8 mouse cellular contexts compared by ENCODE assay signal in genomic region chr11:87578963-87579601, GRCm38 (mm10). TPM values are rescaled to one million over a fixed set of nuclear protein-coding genes. Genes with fewer than 3 reads are reported as not detected.
A peak's percentile ranks its signal among the peaks of the same experiment; 100 is the strongest.
DNase-seq lines count a peak whose midpoint lies in the region; ATAC-seq lines count a peak whose summit lies in the region.

No protein-coding gene starts in this region.

- peak overlapping the region; percentile 77 for H3K4me2 ChIP-seq in heart, embryonic 14.5 days (ENCODE audit: low read length)

- peak overlapping the region in 1 of 2 experiments; percentile 65; a peak in 2 of 4 replicates for H3K27ac ChIP-seq in heart, embryonic 14.5 days (replicated peaks in 1 of 2; ENCODE audit: control insufficient read depth in 1 of 2, insufficient read depth in 1 of 2, low read depth in 2 of 2, low read length in 2 of 2)

- no peaks in the 10 kb centered on the region for H3K36me3 ChIP-seq in heart, embryonic 14.5 days (ENCODE audit: control insufficient read depth, insufficient read depth, low read length)

- peak overlapping the region; percentile 66 for H3K9ac ChIP-seq in heart, embryonic 14.5 days (ENCODE audit: low read length)

- H3K4me3 ChIP-seq in heart, embryonic 14.5 days (ENCODE audit: control insufficient read depth in 1 of 2, insufficient read depth in 1 of 2, low read depth in 1 of 2, low read length in 2 of 2), result peak overlapping the region; percentile 46 to 55

- no peaks in the 10 kb centered on the region for H3K27me3 ChIP-seq in heart, embryonic 14.5 days (ENCODE audit: control insufficient read depth, insufficient read depth, low read length)

- H3K9me3 ChIP-seq in heart, embryonic 14.5 days (ENCODE audit: control insufficient read depth, low read length), result no peaks in the 10 kb centered on the region

- 13% methylated on average over 10 of the region's 10 CpGs for whole genome bisulfite sequencing in heart, embryonic 14.5 days

- ATAC-seq in CD4-positive, CD25-positive, alpha-beta regulatory T cell, adult 4 months, result no peak
- 0 out of 2 replicates have a peak, but pooled peaks have one; percentile 17 for ATAC-seq in heart, embryonic 14.5 days (ENCODE audit: insufficient number of reproducible peaks, insufficient read depth, low FRiP score, low read depth)

- peaks cover 18 to 28% of the 10 kb centered on the region in 2 experiments for H3K4me1 ChIP-seq in heart, embryonic 14.5 days (ENCODE audit: control insufficient read depth in 2 of 2, insufficient read depth in 2 of 2, low read length in 2 of 2)

- peak; percentile 31 for DNase-seq in CD4-positive, CD25-positive, alpha-beta regulatory T cell, adult 2 months (ENCODE audit: low read depth, low spot score)
- peak; percentile 69 to 70 for DNase-seq in cerebellum, postnatal 25 days
- peak; percentile 58 for DNase-seq in kidney, postnatal 10 days
- peak; percentile 68 for DNase-seq in lung, postnatal 36 days
- no peak for DNase-seq in right cerebral cortex, adult 18-20 months
- DNase-seq in urinary bladder, postnatal 36 days (ENCODE audit: low spot score in 2 of 2), result no peak

RNA-seq across cellular contexts. Expression of gene Sept4, which starts 10.4 kb away (rescaled TPM):
- 1 to 10 TPM; 1.5 to 3.7 TPM for polyA plus RNA-seq in CD4-positive, CD25-positive, alpha-beta regulatory T cell, adult 4 months (2017; shearing (Covaris generic))
- 23.5 and 25.8 TPM in 2 replicates for polyA plus RNA-seq in heart, embryonic 14.5 days (2014; fragmentation: Nextera tagmentation; extraction: Ambion mirVana)

RNA-seq across cellular contexts. Expression of gene Gm11492, which starts 12.6 kb away (rescaled TPM):
- not detected for polyA plus RNA-seq in CD4-positive, CD25-positive, alpha-beta regulatory T cell, adult 4 months (2017; shearing (Covaris generic))
- polyA plus RNA-seq in heart, embryonic 14.5 days (2014; fragmentation: Nextera tagmentation; extraction: Ambion mirVana), result not detected in 2 replicates

RNA-seq across cellular contexts. Expression of gene Mtmr4, which starts 12.9 kb away (rescaled TPM):
- polyA plus RNA-seq in CD4-positive, CD25-positive, alpha-beta regulatory T cell, adult 4 months (2017; shearing (Covaris generic)), result 10 to 100 TPM in 1 of 2 experiments, 1 to 10 TPM in 1; 8.8 to 22.1 TPM
- 14.3 and 17.7 TPM in 2 replicates for polyA plus RNA-seq in heart, embryonic 14.5 days (2014; fragmentation: Nextera tagmentation; extraction: Ambion mirVana)

RNA-seq across cellular contexts. Expression of gene Hsf5, which starts 37.9 kb away (rescaled TPM):
- polyA plus RNA-seq in CD4-positive, CD25-positive, alpha-beta regulatory T cell, adult 4 months (2017; shearing (Covaris generic)), result under 1 TPM; 0.17 to 0.19 TPM
- 0.13 and 0.15 TPM in 2 replicates for polyA plus RNA-seq in heart, embryonic 14.5 days (2014; fragmentation: Nextera tagmentation; extraction: Ambion mirVana)

Comparison
In these comparisons a context has a peak if more than half of its experiments do, and no peak if none do; other contexts are left out.
1. DNase-seq: peak in CD4-positive, CD25-positive, alpha-beta regulatory T cell, adult 2 months (single experiment), cerebellum, postnatal 25 days (2 of 2), kidney, postnatal 10 days (single experiment) and lung, postnatal 36 days (single experiment); none in right cerebral cortex, adult 18-20 months (single experiment) and urinary bladder, postnatal 36 days (0 of 2).